Mouse (Mus musculus) thymus, postnatal 36 days (tissue): ENCODE results near the gene Abcc4.
A peak's percentile ranks its signal among the peaks of the same experiment; 100 is the strongest.
"Not testable (repeated sequence)": the region's sequence is repeated elsewhere in the genome, so short reads cannot be mapped to it uniquely, and the experiment has no call there.

ENCODE experiments used
- DNase-seq, 2 experiments: peaks; one replicate each; pipeline ENCODE4 v3.0.0; 2022; ENCODE audit warnings: mixed read lengths in 2 of 2

Abcc4 gene

DNA sequence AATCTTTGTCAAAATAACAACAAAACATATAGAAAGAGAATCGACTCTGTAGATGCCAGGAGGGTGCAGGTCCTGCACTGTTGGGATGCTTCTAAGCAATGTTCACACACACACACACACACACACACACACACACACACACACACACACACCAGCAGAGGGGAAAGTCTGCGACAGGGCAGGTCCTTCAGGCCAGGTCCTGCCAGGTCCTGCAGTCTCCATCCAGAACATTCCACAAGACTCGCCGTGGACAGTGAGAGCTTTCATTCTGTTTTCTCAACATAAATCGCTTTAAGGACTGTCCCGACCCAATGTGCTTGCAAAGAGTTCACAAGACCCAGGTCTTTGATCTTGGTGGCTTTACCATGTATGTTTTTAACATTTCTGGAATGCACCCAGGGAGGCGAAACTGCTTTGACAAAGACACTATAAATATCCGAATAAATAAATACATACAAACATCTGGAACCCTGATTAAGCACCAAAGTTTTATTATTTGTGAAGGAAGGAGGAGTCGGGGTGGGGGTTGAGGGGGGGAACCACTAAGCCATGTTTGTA is 133.3 kb downstream of the Abcc4 start:
- no peak for DNase-seq

DNA sequence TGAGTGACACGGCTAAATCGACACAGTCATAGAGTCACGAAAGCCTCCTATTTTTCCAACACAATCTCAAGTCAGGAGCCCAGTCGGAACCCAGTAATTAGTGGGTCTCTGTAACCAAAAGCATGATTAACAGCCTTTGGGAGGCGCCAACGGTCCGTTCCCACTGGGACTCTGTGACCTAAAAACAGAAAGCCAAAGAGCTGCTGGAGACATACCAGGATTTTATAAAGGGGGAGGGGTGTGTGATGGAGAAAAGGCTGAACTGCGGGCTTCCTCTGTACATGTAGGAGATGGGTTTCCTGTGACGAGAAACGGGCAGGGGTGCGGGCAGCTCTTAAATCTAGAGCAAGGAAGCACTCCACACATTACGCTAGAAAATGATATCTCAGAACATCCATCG is 136.4 kb downstream of the Abcc4 start:
- no peak for DNase-seq

DNA sequence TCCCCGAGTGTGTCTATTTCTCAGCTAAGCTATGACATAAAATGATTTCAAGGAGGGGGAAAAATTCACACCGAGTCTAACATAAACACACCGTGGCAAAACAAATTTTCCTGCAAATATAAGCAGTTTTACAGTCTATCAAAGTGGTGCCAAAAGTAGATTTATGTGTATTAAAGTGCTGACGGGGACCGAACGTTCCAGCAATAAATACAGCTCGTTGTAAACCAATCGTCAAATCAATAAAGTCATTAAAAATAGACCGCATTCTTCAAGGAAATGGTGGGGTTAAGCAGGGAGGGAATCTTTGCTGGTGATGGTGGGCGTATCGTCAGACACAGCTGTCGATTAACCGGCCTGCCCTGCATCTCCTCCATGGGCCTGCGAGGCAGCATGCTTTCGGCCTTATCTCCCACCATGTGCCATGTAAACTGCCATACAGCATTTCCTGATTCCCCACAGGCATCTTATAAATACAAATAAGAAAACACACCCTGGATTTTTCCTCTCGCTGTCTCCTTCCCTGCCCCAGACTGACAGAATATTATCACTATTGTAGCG is 137.8 kb downstream of the Abcc4 start:
- no peak for DNase-seq

DNA sequence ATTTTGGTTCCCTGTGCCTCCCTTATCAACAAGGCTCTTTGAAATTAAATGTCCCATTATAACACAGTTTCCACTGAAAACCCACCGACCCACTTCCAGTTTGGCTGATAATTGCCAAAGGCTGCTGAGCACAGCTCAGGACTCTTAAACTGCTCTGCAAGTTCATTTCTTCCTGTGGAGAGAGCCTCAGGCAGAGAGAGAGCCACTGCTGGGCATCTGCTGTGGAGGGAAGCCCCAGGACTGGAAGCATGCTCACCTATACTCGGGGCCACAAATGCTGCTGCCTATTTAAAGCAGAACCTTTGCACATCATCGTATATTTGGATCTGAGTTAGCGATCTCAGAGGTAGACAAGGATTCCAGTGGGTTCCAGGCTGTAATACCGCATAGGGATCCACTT is 139.2 kb downstream of the Abcc4 start:
- DNase-seq = no peak

DNA sequence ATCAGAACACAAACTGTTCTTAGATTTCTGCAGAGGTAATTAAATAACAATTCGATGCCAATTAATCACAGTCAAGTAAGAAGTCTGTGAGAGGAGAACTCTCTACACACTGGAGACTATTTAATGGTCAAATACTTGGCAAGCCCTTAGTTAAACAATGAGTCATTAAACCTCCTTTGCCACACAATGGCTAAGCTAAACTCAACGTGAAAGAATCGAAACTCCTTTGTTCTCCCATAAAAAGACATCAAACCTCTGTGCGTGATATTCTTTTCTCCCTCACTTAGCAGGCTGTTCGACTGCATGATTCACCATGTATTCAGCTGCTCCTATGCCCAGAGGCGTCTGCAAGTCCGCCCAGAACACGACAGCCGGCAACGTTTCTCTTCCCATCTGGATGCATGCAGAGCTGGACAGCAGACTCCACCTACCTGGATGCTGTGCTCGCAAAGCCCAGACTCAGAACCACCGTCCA is 139.8 kb downstream of the Abcc4 start:
- DNase-seq = no peak

DNA sequence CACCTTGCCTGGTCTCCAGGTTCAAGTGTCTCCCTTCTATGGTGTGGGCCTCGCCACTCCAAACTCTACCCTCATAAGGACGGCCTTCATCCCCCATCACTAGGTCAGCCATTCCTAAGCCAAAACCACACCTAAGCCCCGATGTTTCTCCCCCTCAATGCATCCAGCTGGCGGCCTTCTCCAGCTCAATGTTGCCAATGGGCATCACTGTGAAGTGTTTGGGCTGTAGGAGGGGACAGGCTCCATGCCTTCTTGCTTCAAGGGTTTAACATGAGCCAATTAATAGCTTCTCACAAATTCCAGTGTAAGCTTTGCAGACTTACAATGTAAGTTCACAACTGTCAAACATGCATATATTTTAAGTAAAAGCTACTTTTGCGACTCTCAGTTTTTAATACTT is 140.3 kb downstream of the Abcc4 start:
- DNase-seq = no peak

DNA sequence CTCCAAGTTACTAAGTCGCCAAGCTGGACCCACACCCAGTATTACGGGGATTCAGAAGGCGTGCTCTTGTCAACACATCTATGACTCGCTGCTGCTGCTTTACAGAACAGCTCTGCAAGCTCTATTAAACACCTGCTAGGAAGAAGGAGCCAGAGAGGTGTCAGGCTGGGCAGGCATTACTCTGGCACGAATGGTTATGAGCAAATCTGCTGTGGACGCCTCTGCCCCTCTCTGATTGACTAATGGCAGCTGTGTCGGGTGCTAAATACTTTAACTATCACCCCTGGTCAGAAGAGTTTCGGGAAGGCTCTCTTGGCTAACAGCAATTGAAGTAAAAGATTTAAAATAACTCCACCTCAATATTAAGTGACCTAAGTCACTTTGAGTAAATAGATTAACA is 142.4 kb downstream of the Abcc4 start:
- no peak for DNase-seq

DNA sequence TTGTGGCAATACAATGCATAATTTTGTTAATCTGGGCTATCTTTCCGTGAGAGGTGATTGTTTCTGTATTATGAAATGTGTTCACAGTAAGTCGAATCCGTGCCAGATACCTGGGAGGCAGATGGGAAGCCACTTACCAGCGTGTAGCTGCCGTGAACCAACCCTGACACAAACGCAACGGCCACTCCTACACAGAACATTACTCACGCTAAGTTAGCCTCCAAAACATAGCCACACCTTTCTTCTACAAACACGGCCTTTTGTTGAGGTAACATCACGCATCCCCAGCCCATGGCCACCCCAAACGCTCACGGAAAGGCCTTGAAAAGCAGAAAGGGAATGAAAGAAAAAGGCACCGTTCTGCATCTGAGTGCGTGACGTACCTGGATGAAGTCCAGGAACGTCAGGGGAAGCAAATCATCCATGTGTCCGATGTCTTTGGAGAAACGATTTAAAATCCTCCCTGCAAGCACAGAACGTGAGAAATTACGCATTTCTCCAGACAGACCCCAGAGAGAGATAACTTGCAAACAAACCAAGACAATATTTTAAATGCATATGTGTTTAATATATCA is 153.0 kb downstream of the Abcc4 start:
- no peak for DNase-seq

DNA sequence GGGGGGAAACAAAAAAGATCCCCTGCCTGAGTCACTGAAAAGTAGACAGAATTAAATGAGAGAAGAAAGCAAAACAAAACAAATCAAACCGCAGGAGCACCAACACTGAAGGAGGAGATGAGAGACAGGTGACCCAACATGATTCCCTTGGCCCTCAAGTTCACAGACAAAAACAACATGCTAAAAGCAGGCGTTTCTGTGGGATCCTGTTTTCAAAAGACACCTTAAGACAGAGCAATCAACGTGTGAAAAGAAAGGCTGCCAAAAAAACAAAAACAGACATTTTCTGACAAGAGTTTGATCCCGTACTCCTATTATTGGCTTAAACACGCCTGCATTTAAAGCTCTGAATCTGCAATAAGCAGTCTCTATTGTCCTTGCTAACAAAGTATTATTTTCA is 153.6 kb downstream of the Abcc4 start:
- no peak for DNase-seq

DNA sequence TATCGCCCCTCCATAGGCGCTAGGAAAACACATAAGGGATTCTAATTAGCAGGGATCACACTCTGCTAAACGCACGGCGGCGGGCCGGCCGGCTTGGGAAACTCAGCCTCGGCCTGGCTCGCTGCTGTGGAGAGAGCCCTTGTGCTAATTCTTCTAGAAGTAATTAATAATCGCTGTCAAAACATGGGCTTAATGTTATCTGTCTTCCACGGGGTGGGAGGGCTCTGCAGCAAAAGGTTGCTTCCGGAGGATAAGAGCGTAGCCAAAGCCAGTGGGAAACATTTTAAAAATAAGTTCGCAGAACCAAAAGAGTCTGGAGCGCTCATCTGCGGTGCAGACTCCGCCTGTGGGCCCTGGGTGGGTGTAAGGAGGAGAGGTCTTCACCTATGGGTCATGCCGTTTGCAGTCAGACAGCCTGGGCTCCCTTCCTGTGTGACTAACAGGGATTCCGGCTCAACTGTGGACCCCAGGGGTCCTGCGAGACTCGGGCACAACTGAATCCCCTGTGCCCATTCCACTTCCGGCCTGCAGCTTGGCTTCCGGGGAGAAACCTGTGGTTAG is 154.2 kb downstream of the Abcc4 start:
- peak; percentile 20 to 22 for DNase-seq

DNA sequence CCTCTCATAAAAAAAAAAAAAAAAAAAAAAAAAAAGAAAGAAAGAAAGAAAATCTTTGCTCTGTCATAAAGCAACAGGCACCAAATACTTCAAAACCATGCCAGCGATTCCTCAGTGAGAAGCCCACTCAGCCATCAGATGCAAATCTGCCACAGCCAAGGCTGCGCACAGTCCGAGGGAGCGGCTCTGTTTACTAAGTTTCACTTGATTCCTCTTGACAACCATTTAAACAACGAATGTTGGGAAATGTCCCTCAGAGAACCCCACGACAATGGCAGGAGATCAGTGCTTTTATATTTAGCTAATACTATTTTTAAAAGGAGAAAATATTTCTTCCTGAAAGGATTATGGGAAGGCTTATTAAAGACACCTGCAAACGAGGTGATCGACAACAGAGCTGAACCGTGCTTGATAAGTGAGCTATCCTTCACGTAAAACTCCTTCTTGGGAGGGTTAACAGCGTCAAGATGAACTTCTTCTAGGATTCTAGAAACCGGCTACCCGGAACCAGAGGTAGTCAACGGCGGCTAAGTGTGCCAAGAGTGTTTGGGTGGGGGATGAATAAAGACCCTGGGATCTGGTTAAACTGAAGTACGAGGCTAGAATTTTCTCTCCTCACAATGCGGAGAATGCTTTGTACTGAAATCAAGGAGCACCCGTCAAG is 154.8 kb downstream of the Abcc4 start:
- DNase-seq = no peak

DNA sequence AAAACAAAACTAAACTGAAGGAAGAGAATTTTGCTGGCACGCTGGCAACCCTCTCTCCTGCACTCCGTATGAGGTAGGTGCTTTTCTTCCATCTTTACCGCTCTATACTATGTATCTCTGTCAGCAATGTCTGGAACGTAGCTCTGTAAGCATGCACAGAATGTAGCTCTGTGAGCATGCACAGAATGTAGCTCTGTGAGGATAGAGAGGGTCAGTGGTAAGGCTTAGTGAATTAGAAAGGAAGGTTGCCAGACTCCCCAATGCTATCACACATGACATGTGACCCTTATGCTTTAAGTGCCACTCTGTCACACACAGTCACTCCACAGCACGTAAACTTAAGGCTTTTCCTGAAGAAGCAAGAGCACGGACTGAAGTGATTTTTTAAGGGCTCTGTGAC is 161.5 kb downstream of the Abcc4 start:
- no peak for DNase-seq

DNA sequence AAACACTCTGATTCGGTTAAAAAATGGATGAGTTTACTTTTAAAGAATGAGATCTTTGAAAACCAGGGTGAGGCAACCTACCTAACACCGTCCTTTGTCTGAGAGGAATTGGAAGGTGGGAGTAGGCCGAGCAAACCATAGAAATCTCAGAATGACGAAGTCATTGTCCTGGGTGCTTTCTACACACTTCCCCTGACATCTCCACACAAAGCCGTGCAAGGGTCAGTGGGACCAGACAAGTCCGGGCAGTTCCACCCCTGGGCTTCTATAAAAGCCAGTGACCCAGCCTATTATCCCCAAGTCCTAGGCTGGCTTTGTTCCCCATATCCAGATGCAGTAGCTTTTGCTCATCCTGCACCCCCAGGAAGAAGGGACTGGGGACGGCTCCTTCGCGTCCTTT is 163.1 kb downstream of the Abcc4 start:
- no peak for DNase-seq

DNA sequence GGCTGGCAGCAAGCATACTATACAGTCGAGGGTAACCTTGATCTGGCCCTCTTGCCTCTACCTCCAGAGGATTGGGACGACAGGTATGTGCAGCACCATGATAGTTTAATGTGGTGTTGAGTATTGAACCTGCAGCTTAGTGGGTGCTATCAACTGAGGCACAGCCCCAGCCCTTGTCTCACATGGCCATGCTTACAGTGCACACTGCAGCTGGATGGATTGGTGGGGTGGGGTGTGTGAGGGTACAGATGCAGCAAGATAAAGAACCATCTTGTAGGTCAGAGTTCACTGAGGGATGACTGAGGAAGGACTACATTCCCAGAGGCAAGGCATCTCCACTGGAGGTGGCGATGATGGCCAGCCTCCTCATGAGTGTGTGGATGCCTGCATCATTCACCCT is 174.5 kb downstream of the Abcc4 start:
- DNase-seq = no peak

DNA sequence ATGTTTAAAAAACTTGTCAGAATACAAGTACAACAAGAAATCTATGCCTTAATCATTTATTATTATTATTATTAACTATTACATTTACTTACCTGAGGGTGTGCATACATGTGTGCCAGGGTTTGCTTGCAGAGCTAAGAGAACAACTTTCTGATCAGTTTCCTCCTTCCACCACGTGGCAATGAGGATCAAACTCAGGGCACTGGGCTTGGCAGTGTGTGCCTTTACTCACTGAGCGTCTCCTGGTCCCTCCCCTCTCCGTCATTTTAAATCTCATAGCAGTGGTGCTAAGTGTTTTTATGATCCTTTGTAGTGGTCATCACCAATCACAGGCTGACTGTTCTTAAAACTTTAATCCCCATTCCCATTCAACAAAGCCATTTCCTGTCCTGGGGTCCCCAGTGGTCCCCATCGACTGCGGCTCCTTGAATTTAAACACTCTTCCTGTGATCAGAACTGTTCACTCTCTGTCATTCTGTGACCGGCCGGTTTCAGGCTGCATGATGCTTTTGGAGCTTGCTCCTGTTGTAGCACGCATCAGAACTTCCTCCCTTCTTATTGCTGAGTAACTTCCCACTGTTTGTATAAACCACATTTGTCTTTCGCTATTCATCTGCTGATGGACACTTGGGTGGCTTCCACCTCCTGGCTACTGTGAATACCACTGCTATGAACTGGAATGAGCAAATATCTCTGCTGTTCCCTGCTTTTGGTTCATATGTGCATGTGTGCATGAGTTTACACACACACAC is 191.6 kb downstream of the Abcc4 start:
- no peak for DNase-seq

DNA sequence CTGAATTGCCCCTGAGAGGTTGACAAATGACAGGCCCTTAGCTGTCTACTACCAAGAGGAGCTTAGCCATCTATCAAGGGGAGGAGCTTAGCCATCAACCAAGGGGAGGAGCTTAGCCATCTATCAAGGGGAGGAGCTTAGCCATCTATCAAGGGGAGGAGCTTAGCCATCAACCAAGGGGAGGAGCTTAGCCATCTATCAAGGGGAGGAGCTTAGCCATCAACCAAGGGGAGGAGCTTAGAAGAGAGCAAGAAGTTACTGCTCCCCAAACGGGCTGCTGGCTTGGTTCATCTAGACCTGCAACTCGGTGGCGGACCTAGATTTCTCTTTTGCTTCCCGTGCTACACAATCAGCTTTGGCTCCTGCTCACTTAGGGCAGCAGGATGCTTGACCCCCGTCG is 194.3 kb downstream of the Abcc4 start:
- DNase-seq = not testable (repeated sequence)

DNA sequence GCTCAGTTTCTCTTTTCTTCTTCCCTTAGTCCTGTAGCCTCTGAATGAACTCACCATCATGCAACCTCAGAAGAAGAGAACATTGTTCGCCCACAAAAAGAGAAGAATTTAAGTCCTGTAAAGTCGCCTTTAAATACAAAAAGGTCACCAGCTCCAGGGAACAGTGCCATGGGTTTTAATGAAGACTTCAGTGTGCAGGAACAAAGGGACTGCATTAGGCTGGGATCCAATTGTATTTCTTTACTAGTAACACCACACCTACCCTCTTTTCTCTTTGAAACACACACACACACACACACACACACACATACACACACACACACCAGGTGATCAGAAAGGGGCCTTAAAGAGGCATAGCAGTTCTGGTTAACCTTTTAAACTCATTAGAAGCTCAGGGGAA is 195.2 kb downstream of the Abcc4 start:
- DNase-seq = no peak

DNA sequence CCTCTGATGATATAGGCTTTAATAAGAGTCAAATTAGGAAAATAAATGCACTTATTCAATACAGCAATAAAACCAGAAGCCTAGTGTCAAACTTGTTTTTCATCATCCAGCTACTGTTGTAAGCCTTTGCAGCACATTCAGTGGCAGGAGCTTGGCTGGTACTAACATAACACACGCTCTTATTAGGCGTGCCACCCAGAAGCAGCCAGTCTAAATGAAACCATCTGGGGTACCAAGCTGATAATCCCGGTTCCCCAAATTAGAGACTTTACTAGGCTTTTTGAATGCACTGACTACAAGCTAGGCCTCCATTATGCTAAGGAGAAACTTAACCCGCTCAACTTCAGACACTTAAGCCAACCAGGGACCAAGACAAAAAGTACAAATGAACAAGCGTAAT is 195.8 kb downstream of the Abcc4 start:
- DNase-seq = no peak

DNA sequence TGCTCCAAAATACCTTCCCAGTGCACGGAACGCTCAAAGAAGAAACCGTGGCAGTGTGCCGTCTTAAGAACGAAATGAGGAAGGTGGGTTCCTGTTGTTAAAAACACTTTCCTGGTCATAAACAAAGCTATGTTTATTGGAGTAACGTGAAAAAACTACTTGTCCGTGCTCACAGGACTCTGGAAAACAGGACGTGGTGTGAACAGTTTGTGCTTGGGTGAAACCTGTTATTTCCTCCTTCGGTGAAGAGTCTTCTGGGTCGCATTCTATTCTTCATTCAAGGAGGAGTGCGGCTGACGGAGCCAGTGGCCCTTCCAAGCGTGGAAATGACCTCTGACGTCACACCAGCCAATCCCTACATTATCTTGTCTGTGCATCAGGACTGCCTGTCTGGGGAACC is 198.2 kb downstream of the Abcc4 start:
- DNase-seq = no peak

DNA sequence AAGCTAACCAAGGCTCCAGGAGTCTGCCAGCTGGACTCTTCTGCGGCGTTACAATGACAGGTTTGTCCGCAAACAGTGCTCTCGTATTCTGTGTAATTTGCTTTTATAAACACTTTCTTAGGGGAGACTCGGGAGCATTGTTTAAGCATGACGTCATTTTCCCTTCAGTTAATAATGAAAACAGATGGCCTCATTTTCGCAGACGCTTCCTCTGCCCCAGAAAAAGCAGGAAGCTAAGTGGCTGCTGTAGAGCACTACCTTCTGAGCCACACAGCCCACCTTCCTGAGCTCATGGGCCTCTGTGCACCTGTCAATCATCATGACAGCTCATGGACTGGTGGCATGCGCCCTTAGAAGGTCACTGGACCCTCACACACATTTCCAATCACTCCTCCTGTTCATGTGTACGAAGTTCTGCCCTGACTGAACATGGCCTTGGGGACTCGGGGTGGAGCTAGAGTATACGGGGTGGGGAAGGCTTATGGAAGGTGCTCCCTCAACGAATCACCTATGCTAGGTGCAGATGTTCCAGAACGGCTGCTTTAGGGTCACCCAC is 199.3 kb downstream of the Abcc4 start:
- DNase-seq = no peak

DNA sequence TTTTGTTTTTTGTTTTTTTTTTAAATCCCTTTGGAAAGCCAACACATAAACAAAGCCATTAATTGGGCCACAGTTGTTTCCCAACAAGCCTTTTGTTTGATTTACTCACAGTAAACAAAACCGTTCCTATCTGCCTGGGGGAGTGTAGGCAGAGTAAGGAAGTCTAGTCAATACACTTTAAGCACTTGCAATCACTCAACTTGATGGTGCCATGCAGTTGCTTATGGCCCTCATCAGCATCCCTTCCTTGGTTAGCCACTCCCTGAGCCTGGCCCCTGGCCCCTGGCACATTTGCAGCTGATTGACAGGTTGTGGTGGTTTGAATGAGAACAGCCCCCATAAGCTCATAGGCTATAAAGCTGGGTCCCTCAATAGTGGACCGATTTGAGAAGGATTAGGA is 209.3 kb downstream of the Abcc4 start:
- DNase-seq = no peak

DNA sequence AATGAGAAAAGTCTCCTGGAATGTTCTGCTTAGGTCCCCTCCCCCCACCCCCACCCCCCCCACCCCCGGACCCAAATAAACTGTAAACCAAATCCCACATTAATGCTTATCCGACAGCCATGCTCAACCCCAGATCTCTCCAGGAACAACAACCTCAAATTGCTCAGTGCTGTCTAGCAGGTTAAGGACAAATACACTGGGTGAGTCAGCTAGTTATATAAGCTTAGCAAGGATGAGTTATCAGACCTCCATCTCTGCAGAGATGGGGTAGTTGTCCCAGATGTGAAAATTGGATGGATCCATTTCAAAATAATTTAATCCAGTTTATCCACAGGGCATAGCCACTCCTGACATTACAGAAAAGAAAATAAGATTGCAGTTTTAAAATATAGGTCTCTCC is 210.6 kb downstream of the Abcc4 start:
- DNase-seq = no peak

DNA sequence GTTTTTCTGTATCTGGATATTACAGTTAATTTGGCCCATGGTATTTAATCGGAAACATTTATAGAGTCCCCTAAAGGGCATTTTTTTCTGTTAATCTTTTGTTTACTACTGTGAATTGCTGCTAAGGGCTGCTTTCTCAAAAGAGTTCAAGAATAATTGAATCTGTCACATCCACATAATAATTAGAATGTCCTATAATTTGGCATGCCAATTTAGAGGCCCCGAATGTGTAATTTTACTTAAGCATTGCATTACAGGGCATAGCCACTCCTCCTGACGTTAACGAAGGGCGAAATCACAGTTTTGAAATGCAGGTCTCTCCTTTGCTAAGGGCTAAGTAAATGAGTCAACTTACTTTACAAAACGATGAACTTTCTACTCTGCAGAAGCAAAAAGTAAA is 214.3 kb downstream of the Abcc4 start:
- no peak for DNase-seq
